Mouse (Mus musculus): ENCODE data around the gene Sac3d1. TPM values are rescaled to one million over a fixed set of nuclear protein-coding genes. Genes with fewer than 3 reads are reported as not detected.

Gene Sac3d1
- polyA plus RNA-seq, 1 experiment, result 21.4 TPM

GRCm38 (mm10) chr19:6124898-6125297 lies 6.4 kb upstream of the Sac3d1 start:
- no peak for DNase-seq (ENCODE audit: low read depth, low spot score)
- WGBS, result 68% methylated on average over 2 of the region's 2 CpGs

- 39% methylated on average over 8 of the region's 8 CpGs for WGBS
- no peak for DNase-seq (ENCODE audit: low read depth, low spot score)
Measured at GRCm38 (mm10) chr19:6123330-6123729, 4.9 kb upstream of the Sac3d1 start.

GRCm38 (mm10) chr19:6121761-6122160 lies 3.3 kb upstream of the Sac3d1 start:
- 53% methylated on average over 19 of the region's 19 CpGs for WGBS
- DNase-seq (ENCODE audit: low read depth, low spot score), result no peak

GRCm38 (mm10) chr19:6118677-6119185 lies 281 bp upstream of the Sac3d1 start:
- WGBS, result 2% methylated on average over 8 of the region's 8 CpGs
- no peak for DNase-seq (ENCODE audit: low read depth, low spot score)

- no peak for DNase-seq (ENCODE audit: low read depth, low spot score)
- WGBS, result 1% methylated on average over 32 of the region's 32 CpGs
Measured at GRCm38 (mm10) chr19:6117346-6117985, 984 bp downstream of the Sac3d1 start.

GRCm38 (mm10) chr19:6116113-6116850 lies 2.2 kb downstream of the Sac3d1 start:
- 87% methylated on average over 15 of the region's 15 CpGs for WGBS
- no peak for DNase-seq (ENCODE audit: low read depth, low spot score)

- no peak for DNase-seq (ENCODE audit: low read depth, low spot score)
- 68% methylated on average over 6 of the region's 6 CpGs for whole genome bisulfite sequencing
Measured at GRCm38 (mm10) chr19:6113116-6113515, 5.3 kb downstream of the Sac3d1 start.

- WGBS, result 41% methylated on average over 7 of the region's 7 CpGs
- DNase-seq (ENCODE audit: low read depth, low spot score), result no peak
Measured at GRCm38 (mm10) chr19:6105586-6105985, 12.9 kb downstream of the Sac3d1 start, which contains the start of gene Naaladl1. Naaladl1 (plus strand) TSS chr19:6105782.

- no peak for DNase-seq (ENCODE audit: low read depth, low spot score)
- 15% methylated on average over 4 of the region's 4 CpGs for WGBS
Measured at GRCm38 (mm10) chr19:6104476-6104875, 14.0 kb downstream of the Sac3d1 start.

GRCm38 (mm10) chr19:6102169-6102853 lies 16.1 kb downstream of the Sac3d1 start:
- WGBS, result 71% methylated on average over 6 of the region's 6 CpGs
- no peak for DNase-seq (ENCODE audit: low read depth, low spot score)

- DNase-seq (ENCODE audit: low read depth, low spot score), result no peak
- WGBS, result 78% methylated on average over 6 of the region's 6 CpGs
Measured at GRCm38 (mm10) chr19:6101186-6101585, 17.3 kb downstream of the Sac3d1 start.

GRCm38 (mm10) chr19:6097847-6098246 lies 20.6 kb downstream of the Sac3d1 start:
- WGBS, result 82% methylated on average over 3 of the region's 3 CpGs
- DNase-seq (ENCODE audit: low read depth, low spot score), result no peak

GRCm38 (mm10) chr19:6094119-6094518 lies 24.3 kb downstream of the Sac3d1 start, which contains the start of gene AC131692.1:
AC131692.1 (plus strand) TSS chr19:6094419.
- WGBS, result 93% methylated on average over 7 of the region's 7 CpGs
- DNase-seq (ENCODE audit: low read depth, low spot score), result no peak

- 71% methylated on average over 13 of the region's 13 CpGs for WGBS
- no peak for DNase-seq (ENCODE audit: low read depth, low spot score)
Measured at GRCm38 (mm10) chr19:6088841-6089240, 29.6 kb downstream of the Sac3d1 start.

- under 1% methylated on average over 17 of the region's 17 CpGs for WGBS
- DNase-seq (ENCODE audit: low read depth, low spot score), result peak; percentile 44
Measured at GRCm38 (mm10) chr19:6085417-6085879, 33.0 kb downstream of the Sac3d1 start.

GRCm38 (mm10) chr19:6084478-6085248 lies 33.8 kb downstream of the Sac3d1 start, which contains the start of the genes Zfpl1 and Cdca5:
Zfpl1 (minus strand) TSS chr19:6084956.
Cdca5 (plus strand) TSS chr19:6084983.
- under 1% methylated on average over 58 of the region's 58 CpGs for WGBS
- peak; percentile 94 for DNase-seq (ENCODE audit: low read depth, low spot score)

- WGBS, result 87% methylated on average over 9 of the region's 9 CpGs
- DNase-seq (ENCODE audit: low read depth, low spot score), result no peak
Measured at GRCm38 (mm10) chr19:6082156-6082555, 36.3 kb downstream of the Sac3d1 start, which contains the start of gene Gm28374. Gm28374 (minus strand) TSS chr19:6082256.

GRCm38 (mm10) chr19:6079983-6080480 lies 38.4 kb downstream of the Sac3d1 start, which contains the start of gene Tmem262:
Tmem262 (plus strand) TSS chr19:6080033.
- no peak for DNase-seq (ENCODE audit: low read depth, low spot score)
- WGBS, result 89% methylated on average over 12 of the region's 12 CpGs

All from large intestine, adult 2 months (tissue).